Mouse (Mus musculus) common myeloid progenitor, adult 5-6 weeks (primary cell): ENCODE data around the gene Lefty1. TPM values are rescaled to one million over a fixed set of nuclear protein-coding genes. Genes with fewer than 3 reads are reported as not detected.
"Not testable (repeated sequence)": the region's sequence is repeated elsewhere in the genome, so short reads cannot be mapped to it uniquely, and the experiment has no call there.

ENCODE experiments used
- ATAC-seq: replicated peaks from 2 replicates; pipeline ENCODE4 v1.8.0; 2016; ENCODE audit warnings: low read depth, mild to moderate bottlenecking, moderate TSS enrichment, inconsistent platforms; ENCODE audit not compliant: poor library complexity, severe bottlenecking
- total RNA-seq: library from RNA; stranded (forward); fragments of 200-1000, 187-1606 nt; gene quantifications from 2 replicates; pipeline ENCODE4 v1.2.3, GENCODE M21; 2017

Lefty1 gene
- total RNA-seq, 1 experiment from 2014 or later = 3.3 TPM

DNA sequence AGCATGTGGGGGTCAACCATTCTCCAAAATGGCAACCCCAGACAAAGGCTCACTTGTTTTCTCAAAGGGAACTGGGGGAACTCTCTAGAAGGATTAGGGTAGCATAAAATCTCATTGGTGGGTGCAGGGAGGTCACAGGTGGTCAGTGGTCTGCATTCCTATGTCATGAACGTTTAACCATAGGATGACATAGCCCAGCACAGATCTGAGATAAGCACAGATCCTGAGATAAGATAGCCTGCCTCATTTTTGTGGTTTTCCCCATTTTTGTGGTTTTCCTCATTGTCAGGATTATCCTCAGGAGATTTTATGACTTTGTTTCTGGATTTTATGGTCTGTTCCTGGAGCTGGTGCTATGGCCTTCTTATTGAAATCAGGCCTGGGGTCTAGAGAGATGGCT, 17.8 kb upstream of the Lefty1 start:
- no peak for ATAC-seq

DNA sequence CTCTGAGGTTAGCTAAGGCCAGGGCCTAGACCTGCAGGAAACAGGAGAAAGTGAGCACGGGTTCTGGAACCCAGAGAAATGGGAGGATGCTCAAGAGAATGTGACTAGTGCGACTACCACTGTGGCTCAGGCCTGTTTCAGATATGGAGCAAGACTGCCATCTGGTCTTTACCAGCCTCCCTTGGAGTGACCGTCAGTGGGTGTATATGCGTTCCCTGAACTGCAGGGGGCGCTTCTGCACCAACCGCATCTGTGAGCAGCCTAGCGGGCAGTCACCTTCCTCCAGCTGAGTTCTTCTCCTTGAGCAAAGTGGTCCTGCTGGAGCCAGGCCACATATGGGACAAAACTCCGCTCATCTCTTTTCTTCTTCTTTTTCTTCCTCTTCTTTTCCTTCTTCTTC, 15.1 kb upstream of the Lefty1 start:
- ATAC-seq = peak; percentile 46

DNA sequence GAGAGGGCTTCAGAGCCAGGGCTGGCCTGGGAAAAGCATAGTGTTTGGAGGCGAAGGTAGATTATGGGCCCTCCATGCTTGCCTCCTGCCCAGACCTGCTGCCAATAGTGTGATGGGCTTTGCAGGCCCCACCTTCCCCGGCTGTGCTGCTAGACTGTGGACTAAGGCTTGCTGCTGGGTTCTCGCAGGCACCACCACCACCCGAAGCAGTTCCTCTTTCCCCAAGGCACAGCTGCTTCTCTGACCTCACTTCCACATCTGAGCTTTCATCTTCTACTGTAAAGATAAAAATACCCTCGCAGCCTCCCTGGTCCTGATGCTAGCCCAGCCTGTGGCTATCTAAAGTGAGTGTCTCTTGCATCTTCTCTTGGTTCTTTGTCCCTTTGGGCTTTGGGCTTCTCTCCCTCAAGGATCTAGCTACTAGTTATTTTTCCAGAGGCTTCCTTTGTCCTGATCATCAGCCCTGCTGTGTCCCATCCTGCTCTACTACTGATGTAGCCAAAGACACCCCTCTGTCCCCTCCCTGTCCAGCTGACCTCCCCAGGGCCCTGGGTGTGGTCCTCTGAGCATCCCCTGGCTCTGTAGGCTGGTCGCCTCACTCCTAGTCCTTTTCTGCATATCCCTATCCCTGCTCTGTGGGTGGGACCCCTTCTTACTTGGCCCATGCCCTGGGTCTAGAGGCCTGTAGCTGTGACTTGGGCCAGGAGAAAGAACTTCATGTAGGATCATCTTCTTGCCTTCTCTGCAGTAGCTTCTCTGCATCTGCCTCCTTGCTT, 12.4 kb upstream of the Lefty1 start:
- ATAC-seq = peak; percentile 96

DNA sequence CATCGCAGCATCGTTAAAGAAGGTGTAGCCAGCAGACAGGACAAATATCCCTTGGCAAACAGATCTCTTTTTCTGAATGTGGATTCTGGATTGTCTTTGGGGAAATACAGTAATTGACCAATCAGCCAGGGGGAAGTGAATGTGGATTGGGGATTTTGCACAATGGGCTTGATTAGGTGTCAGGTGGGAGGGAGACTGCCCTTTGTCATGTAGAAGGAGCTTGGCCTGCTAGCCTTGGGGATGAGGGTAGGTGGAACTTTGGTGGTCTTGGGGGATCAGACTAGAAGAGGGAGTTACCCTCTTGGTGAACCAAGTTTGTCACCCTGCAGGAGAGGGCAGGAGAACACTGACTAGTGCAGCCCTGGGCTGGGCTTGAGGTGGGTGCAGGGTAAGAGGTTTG, 10.1 kb upstream of the Lefty1 start:
- ATAC-seq = no peak

DNA sequence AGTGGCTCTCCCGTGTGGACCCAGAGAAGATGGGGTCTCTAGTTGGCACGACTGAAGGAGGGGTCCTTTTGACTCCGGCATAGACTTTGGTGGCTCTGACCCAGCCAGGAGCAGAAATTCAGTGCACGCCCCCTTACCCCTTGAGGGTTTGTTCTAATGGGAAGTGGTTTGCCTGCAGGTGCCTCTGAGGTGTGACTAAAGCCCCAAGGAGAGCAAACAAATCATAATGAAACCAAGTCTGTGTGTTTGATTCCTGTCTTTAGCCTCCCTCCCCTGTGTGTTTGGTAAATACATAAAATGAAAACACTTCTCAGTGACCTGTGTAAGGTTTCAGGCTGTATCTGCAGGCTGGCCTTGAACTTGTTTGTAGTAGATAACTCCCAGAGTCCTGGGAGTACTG, 8.5 kb upstream of the Lefty1 start:
- ATAC-seq = no peak

DNA sequence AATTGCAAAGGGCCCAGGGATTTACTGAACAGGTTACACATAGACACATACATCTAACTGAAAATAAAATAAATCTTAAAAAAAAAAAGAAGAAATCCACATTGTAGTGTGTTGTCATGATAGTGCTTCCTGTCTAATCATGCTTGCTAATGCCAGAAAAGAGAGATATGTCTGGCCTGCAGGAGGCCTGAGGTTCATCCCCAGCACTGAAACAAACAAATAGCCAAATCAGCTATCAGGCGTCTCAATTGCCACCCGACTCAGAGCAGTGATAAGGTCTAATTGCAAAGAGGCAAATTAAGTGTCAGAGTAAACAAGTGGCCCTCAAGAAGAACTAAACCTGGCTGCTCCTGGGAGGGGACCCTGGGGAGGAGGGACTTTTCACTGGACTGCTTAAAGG, 5.2 kb upstream of the Lefty1 start:
- no peak for ATAC-seq

DNA sequence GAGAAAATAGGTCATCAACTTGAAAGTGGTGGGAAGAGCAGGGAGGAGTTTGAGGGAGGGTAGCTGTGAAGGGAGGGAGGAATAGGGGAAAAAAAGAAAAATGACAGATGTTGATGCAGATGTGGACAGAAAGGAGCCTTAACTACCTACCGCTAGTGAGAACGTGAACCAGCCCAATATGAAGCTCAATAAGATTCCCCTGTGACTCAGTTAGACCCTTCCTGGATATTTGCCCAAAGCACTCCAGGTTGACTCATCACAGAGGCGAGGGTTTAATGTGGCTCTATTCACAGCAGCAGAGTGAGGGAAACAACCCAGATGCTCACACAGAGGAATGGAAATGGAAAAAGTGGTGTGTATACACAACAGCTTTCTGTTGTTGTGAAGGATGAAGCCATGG, 3.7 kb upstream of the Lefty1 start:
- ATAC-seq = no peak

DNA sequence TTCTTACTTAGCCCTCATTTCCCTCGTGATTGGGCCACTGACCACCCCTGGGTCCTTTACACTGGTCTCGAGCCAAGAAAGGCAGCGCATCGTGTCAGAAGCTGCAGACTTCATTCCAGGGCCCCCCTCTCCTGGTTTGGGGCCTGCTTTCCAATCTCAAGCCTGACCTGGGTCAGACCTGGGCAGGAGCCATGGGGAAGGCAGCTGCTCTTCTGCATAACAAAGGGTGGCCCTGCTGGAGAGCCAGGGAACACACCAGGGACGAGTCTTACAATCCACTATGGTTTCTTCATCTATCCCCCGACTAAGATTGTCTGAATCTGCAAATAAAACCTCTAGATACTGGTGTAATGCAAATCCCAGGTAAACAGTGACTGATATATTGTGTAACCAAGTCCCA, 1.2 kb upstream of the Lefty1 start:
- no peak for ATAC-seq

DNA sequence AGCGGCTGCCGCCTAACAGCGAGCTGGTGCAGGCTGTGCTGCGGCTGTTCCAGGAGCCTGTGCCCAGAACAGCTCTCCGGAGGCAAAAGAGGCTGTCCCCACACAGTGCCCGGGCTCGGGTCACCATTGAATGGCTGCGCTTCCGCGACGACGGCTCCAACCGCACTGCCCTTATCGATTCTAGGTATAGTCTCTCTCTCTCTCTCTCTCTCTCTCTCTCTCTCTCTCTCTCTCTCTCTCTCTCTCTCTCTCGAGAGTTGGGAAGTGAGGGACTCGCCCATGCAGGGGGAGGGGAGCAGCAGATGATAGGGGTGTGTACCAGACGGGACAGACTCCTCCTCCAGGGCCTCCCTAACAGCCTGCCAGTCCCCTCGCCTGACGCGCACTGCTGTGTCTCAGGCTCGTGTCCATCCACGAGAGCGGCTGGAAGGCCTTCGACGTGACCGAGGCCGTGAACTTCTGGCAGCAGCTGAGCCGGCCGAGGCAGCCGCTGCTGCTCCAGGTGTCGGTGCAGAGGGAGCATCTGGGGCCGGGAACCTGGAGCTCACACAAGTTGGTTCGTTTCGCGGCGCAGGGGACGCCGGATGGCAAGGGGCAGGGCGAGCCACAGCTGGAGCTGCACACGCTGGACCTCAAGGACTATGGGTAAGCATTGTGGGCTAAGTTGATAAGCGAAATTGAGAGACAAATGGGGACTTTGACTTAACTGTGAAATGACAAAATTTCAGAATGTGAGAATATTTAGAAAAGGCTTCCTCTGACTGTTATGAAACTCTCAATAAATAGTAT, 2.0 kb downstream of the Lefty1 start:
- peak; percentile 86 for ATAC-seq

DNA sequence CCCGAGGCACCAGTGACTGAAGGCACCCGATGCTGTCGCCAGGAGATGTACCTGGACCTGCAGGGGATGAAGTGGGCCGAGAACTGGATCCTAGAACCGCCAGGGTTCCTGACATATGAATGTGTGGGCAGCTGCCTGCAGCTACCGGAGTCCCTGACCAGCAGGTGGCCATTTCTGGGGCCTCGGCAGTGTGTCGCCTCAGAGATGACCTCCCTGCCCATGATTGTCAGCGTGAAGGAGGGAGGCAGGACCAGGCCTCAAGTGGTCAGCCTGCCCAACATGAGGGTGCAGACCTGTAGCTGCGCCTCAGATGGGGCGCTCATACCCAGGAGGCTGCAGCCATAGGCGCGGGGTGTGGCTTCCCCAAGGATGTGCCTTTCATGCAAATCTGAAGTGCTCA, 2.8 kb downstream of the Lefty1 start:
- ATAC-seq = not testable (repeated sequence)

DNA sequence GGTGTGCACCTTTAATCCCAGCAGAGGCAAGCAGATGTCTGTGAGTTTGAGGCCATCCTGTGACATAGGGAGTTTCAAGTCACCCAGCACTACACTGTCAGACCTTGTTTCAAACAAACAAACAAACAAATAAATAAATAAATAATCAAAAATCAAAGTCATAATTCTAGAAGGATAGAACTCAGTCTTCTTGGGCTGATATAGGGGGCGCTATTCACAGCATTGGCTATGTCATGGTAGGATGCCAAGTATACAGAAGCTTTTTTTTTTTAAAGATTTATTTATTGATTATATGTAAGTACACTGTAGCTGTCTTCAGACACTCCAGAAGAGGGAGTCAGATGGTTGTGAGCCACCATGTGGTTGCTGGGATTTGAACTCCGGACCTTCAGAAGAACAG, 4.0 kb downstream of the Lefty1 start:
- not testable (repeated sequence) for ATAC-seq

DNA sequence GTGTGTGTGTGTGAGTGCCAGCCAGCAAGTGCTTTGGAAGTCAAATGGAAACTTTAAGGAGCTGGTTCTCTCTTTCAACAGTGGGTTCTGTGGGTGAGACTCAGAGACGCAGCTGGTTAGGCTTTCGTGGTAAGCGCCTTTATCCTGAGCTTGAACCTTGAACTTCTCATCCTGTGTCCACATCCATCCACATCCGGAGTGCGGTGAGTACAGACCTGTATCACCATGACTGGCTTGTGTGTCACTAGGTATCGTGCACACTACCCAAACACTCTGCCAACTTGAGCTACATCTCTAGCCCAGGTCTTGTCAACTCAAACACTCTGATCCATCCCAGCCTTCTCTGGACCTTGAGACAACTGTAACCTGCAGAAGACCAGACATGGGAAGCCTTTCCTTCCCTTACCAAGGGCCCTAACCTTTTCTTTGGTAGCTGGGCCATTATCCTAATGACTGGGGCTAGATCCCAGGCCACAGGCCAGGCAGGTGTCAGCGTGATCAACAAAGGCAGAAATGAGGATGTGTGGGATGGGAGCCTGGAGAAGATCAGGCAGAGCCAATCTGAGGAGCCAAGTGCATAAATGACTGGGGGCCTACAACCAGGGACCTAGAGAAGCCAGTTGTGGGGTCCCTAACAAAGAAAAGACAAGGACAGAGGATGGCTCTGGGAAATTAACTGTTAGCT, 6.1 kb downstream of the Lefty1 start:
- 0 out of 2 replicates have a peak, but pooled peaks have one; percentile 7 for ATAC-seq

DNA sequence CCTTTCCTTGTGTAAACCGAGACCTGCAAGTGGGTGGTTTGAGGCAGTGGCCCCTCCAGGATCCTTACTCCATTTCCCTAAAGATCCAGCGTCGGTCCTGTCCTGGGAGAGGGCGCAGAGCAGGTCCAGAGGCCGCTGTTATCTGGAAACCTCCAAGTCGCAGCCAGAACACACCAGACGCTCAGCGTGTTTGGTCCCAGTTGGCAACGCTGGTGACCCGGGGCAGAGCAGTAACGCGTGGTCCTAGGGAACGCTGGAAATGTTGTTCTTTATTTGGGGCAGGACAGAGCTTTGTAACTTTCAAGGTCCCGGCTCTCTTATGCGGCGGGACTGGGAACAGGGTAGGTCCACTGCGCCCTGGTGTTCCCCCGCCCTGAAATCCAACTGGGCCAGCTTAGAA, 6.9 kb downstream of the Lefty1 start:
- no peak for ATAC-seq

DNA sequence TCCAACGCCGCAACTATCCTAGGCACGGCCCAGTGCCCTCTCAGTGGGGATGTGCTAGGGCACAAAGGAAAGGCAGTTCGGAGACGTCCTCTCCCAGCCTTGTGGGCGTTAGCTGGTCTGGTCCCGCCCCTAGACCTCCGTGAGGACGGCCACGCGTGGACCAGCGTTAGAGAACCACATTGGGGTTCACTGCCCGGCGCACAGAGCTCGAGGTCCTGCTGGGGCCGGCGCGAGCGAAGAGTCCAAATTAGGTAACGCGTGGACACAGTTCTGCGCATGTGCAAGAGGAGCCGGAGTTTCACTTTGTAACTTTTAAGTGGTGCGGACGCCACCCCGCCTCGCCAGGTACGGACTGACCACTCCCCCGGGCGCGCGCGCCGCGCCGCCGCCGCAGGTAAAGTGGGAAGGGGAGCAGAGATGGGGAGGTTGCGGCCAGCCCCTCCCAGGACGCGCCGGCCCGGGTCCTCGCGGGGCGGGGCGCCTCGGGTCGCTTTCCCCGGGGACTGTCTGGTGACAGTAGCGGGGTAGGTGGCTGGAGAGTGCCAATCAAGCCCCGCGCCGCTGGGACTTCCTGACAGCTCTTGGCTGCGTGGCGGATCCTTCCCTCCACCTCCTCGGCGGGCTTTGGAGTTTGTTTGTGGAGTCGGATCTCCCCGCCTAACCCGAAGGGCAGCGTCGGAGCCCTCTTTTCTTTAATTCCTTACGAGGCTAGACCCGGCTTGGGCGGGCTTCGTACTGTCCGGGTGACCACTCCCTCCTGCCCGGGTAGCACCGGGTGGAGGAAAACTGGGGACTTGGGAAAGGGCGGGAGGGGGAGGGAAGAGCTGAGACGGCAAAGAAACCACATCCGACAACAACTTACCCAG, 7.6 kb downstream of the Lefty1 start, which contains the start of gene Tmem63a:
TSS of gene Tmem63a (plus strand) at position 179 of the 866 bp plus-strand sequence.
- peak; percentile 30 for ATAC-seq

DNA sequence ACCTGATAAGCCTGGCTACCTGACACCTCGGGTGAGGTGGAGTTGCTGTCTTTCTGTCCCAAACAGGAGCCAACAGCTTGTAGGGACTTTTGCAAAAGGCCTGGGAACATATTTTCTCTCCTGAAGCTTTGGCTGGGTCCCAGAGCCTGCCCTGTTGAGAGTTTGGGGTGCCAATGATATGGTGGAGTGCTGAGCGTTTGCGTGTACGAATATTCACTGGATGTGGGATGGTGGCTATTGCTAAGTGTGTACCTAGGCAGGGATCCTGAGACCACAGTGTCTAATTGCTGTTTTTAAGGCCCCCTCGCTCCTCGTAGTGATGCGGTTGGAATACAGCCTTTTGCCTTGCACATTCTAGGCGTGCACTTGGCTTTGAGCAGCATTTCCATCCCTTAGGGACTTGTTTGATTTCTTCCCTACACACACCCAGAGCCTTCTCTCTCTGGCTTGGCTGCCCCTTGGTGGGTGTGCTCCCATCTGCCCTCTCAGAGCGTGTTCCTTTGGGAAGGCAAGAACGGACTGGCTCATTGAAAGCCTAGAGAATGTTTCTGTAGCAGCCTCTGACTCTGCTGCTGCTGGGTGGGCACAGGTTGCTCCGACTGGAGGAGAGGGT, 8.3 kb downstream of the Lefty1 start:
- no peak for ATAC-seq

DNA sequence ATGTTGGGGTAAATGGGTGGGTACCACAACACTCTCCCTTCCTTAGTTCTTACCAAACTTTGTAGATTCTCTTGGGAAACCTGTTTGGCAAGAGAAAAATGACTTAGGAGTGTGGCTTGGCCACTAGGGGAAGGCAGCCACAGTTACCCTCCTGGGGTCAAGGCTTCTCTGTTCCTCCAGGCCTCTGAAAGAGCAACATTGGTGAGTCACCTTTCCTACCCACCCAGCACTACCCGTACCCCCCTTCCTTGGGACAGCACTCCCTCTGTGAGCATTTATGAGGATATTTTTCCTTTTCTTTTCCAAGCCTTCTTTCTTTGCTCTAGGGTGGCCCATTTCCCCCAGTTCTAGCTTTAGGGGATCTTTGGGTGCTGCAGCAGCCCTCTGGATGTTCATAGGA, 9.1 kb downstream of the Lefty1 start:
- ATAC-seq = no peak

DNA sequence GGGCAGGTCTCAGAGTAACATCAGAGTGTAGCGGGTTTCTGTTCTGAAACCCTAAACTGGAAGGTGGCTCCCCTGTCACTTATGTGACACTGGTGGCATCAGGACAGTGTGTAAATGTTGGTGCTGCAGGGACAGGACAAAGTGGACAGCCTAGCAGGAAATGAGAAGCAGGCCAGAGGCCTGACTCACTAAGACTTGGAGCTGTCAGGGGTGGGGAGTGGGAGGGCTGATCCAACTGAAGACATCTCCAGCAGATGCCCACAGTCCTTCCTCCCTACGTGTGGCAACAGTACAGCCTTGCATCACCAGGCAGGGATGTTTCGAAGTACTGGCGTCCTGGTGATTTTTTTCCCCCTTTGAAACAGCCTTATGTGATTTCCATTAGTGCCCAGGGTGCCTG, 9.7 kb downstream of the Lefty1 start:
- ATAC-seq = peak; percentile 43

DNA sequence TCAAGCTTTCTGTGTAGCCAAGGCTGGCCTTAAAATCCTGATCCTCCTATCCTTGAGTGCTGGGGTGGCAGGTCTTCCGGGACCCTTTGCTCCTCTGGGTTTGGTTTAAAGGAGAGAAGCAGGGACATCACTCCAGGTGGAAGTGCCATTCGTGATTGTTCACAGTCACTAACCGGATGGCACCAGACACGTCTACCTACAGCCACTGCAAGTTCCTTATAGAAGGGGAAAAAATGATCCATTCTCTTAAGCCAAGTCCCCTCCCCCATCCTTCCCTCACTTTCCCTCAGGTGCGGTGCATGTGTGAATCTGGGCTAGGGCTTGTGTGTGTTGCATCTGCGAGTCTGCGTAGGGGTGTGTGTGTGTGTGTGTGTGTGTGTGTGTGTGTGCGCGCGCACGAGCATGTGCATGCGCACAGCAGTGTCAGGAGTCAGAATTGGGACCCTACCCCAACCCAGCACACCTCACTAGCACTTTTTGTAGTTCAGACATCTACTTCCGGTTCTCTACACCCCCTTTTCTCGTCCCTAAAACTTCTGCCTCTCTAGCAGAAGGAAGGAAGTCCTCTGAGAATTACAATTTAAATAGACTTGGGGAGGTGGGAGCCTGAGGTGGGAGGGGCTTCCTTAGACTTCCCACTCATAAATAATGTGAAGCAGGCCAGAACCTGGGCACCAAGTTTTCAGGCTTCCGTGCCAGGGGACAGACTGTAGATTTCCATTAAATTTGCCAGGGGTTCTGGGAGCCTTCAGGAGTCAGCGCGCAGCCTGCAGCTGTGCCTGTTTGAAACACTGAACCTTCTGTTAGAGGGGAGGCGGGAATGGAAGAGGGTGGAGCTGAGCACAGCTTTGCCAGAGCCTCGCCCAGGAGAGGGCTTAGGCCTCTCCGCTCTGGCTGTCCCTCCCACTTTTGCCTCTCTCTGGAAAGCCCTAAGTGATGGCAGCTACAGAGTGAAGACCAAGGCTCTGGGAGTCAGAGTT, 10.5 kb downstream of the Lefty1 start:
- peak; percentile 59 for ATAC-seq
